In genomic region chr4:57451896-57452295, GRCm38 (mm10) we compare ENCODE assay signal across 8 mouse cellular contexts. TPM values are rescaled to one million over a fixed set of nuclear protein-coding genes. Genes with fewer than 3 reads are reported as not detected.
DNase-seq lines count a peak whose midpoint lies in the region; ATAC-seq and TF ChIP-seq lines count a peak whose summit lies in the region.

No protein-coding gene starts in this region.

- no peak overlapping the region for H3K27ac ChIP-seq in hindbrain, embryonic 11.5 days (ENCODE audit: low read depth, low read length)
- H3K27ac ChIP-seq in hindbrain, embryonic 13.5 days, result no peak overlapping the region
- H3K27ac ChIP-seq in embryonic facial prominence, embryonic 11.5 days (replicated peaks; ENCODE audit: low read depth, low read length), result no peak overlapping the region
- H3K27ac ChIP-seq in intestine, postnatal 0 days (ENCODE audit: low read depth, low read length), result no peak overlapping the region
- no peak overlapping the region for H3K27ac ChIP-seq in midbrain, embryonic 11.5 days (ENCODE audit: low read depth, low read length)

- no peaks in the 10 kb centered on the region for H3K27me3 ChIP-seq in hindbrain, embryonic 11.5 days (ENCODE audit: control insufficient read depth, insufficient read depth, low read length)
- H3K27me3 ChIP-seq in hindbrain, embryonic 13.5 days, result no peaks in the 10 kb centered on the region
- H3K27me3 ChIP-seq in embryonic facial prominence, embryonic 11.5 days (ENCODE audit: control insufficient read depth, insufficient read depth, low read length), result no peaks in the 10 kb centered on the region
- no peaks in the 10 kb centered on the region for H3K27me3 ChIP-seq in intestine, postnatal 0 days (replicated peaks; ENCODE audit: control insufficient read depth, insufficient read depth, low read length)
- H3K27me3 ChIP-seq in midbrain, embryonic 11.5 days (ENCODE audit: control insufficient read depth, insufficient read depth, low read length), result no peaks in the 10 kb centered on the region

- no peak overlapping the region for H3K4me3 ChIP-seq in hindbrain, embryonic 11.5 days (ENCODE audit: low read depth, low read length)
- H3K4me3 ChIP-seq in hindbrain, embryonic 13.5 days, result no peak overlapping the region
- H3K4me3 ChIP-seq in embryonic facial prominence, embryonic 11.5 days (ENCODE audit: low read depth, low read length), result no peak overlapping the region
- H3K4me3 ChIP-seq in intestine, postnatal 0 days (ENCODE audit: low read depth, low read length), result no peak overlapping the region
- no peak overlapping the region for H3K4me3 ChIP-seq in midbrain, embryonic 11.5 days (ENCODE audit: low read depth, low read length)

- ATAC-seq in hindbrain, embryonic 11.5 days (ENCODE audit: low FRiP score), result no peak
- ATAC-seq in hindbrain, embryonic 13.5 days (ENCODE audit: low FRiP score), result no peak
- ATAC-seq in embryonic facial prominence, embryonic 11.5 days (replicated peaks; ENCODE audit: insufficient number of reproducible peaks, low FRiP score, low TSS enrichment, low read depth), result no peak
- no peak for ATAC-seq in intestine, postnatal 0 days
- peak; percentile 40; the same call in 1 of the 2 replicates for ATAC-seq in midbrain, embryonic 11.5 days (ENCODE audit: low FRiP score)
- ATAC-seq in monocyte, adult 5-6 weeks (replicated peaks; ENCODE audit: insufficient number of reproducible peaks, low FRiP score, low TSS enrichment, poor library complexity, severe bottlenecking), result no peak

- no peaks in the 10 kb centered on the region for H3K9me3 ChIP-seq in hindbrain, embryonic 11.5 days (ENCODE audit: control insufficient read depth, low read length)
- no peaks in the 10 kb centered on the region for H3K9me3 ChIP-seq in hindbrain, embryonic 13.5 days
- H3K9me3 ChIP-seq in embryonic facial prominence, embryonic 11.5 days (replicated peaks; ENCODE audit: control insufficient read depth, low read length), result no peaks in the 10 kb centered on the region
- H3K9me3 ChIP-seq in intestine, postnatal 0 days (ENCODE audit: control insufficient read depth), result no peaks in the 10 kb centered on the region
- no peaks in the 10 kb centered on the region for H3K9me3 ChIP-seq in midbrain, embryonic 11.5 days (ENCODE audit: control insufficient read depth, low read length)

- H3K4me1 ChIP-seq in hindbrain, embryonic 11.5 days (replicated peaks; ENCODE audit: control insufficient read depth, insufficient read depth, low read length), result no peaks in the 10 kb centered on the region
- no peaks in the 10 kb centered on the region for H3K4me1 ChIP-seq in hindbrain, embryonic 13.5 days (replicated peaks)
- H3K4me1 ChIP-seq in embryonic facial prominence, embryonic 11.5 days (ENCODE audit: control insufficient read depth, insufficient read depth, low read length), result no peaks in the 10 kb centered on the region
- no peaks in the 10 kb centered on the region for H3K4me1 ChIP-seq in intestine, postnatal 0 days (replicated peaks; ENCODE audit: control insufficient read depth, insufficient read depth, low read length)
- H3K4me1 ChIP-seq in midbrain, embryonic 11.5 days (ENCODE audit: control insufficient read depth, insufficient read depth, low read length), result no peaks in the 10 kb centered on the region

- peak; percentile 89 for TF ChIP-seq CTCF in intestine, postnatal 0 days (IDR thresholded peaks at IDR 0.05; ENCODE audit: low read depth)

- DNase-seq in hindbrain, embryonic 11.5 days (ENCODE audit: low spot score), result peak; percentile 72
- DNase-seq in B cell, adult 2 months, result peak; percentile 21 to 34
- DNase-seq in adrenal gland, postnatal 25 days, result peak; percentile 33
- DNase-seq in embryonic facial prominence, embryonic 11.5 days (ENCODE audit: low spot score), result peak; percentile 77
- peak; percentile 90 for DNase-seq in midbrain, embryonic 11.5 days (ENCODE audit: low spot score, missing footprints)

- no peak overlapping the region for H3K4me2 ChIP-seq in hindbrain, embryonic 11.5 days (replicated peaks; ENCODE audit: low read depth, low read length)
- no peak overlapping the region for H3K4me2 ChIP-seq in hindbrain, embryonic 13.5 days
- no peak overlapping the region for H3K4me2 ChIP-seq in embryonic facial prominence, embryonic 11.5 days (ENCODE audit: low read depth, low read length)
- H3K4me2 ChIP-seq in intestine, postnatal 0 days (replicated peaks; ENCODE audit: low read depth), result no peak overlapping the region
- H3K4me2 ChIP-seq in midbrain, embryonic 11.5 days, result no peak overlapping the region

- H3K36me3 ChIP-seq in hindbrain, embryonic 11.5 days (ENCODE audit: control insufficient read depth, insufficient read depth, low read length), result no peaks in the 10 kb centered on the region
- H3K36me3 ChIP-seq in hindbrain, embryonic 13.5 days, result no peaks in the 10 kb centered on the region
- no peaks in the 10 kb centered on the region for H3K36me3 ChIP-seq in embryonic facial prominence, embryonic 11.5 days (replicated peaks; ENCODE audit: control insufficient read depth, insufficient read depth, low read depth, low read length)
- H3K36me3 ChIP-seq in intestine, postnatal 0 days (ENCODE audit: control insufficient read depth, insufficient read depth), result no peaks in the 10 kb centered on the region
- no peaks in the 10 kb centered on the region for H3K36me3 ChIP-seq in midbrain, embryonic 11.5 days (ENCODE audit: control insufficient read depth, insufficient read depth, low read length)

- 33% methylated on average over 3 of the region's 3 CpGs for WGBS in hindbrain, embryonic 11.5 days
- WGBS in hindbrain, embryonic 13.5 days, result 43% methylated on average over 3 of the region's 3 CpGs
- 26% methylated on average over 3 of the region's 3 CpGs for WGBS in embryonic facial prominence, embryonic 11.5 days
- 22% methylated on average over 3 of the region's 3 CpGs for WGBS in intestine, postnatal 0 days
- 30% methylated on average over 3 of the region's 3 CpGs for WGBS in midbrain, embryonic 11.5 days

- no peak overlapping the region for H3K9ac ChIP-seq in hindbrain, embryonic 11.5 days (ENCODE audit: low read depth, low read length)
- no peak overlapping the region for H3K9ac ChIP-seq in hindbrain, embryonic 13.5 days
- H3K9ac ChIP-seq in embryonic facial prominence, embryonic 11.5 days (replicated peaks; ENCODE audit: low read length), result no peak overlapping the region
- H3K9ac ChIP-seq in intestine, postnatal 0 days (ENCODE audit: low read depth, low read length), result no peak overlapping the region
- H3K9ac ChIP-seq in midbrain, embryonic 11.5 days (ENCODE audit: low read length), result no peak overlapping the region

RNA-seq across cellular contexts. Expression of gene Palm2, which starts 17.8 kb away (rescaled TPM):
- 2.5 and 3.6 TPM in 2 replicates for polyA plus RNA-seq in hindbrain, embryonic 11.5 days (2014; fragmentation: Nextera tagmentation; extraction: Ambion mirVana)
- 7.7 and 8.4 TPM in 2 replicates for polyA plus RNA-seq in hindbrain, embryonic 13.5 days (2015; fragmentation: Nextera tagmentation; extraction: Ambion mirVana)
- total RNA-seq in adrenal gland, postnatal 25 days (2021), result 66.9 and 84.0 TPM in 2 replicates
- polyA plus RNA-seq in embryonic facial prominence, embryonic 11.5 days (2014; fragmentation: Nextera tagmentation; extraction: Ambion mirVana), result 4.9 and 7.0 TPM in 2 replicates
- polyA plus RNA-seq in intestine, postnatal 0 days (2015; fragmentation: Nextera tagmentation; extraction: Ambion mirVana), result 1.1 and 1.5 TPM in 2 replicates
- 2.5 and 4.3 TPM in 2 replicates for polyA plus RNA-seq in midbrain, embryonic 11.5 days (2014; fragmentation: Nextera tagmentation; extraction: Ambion mirVana)
- total RNA-seq in monocyte, adult 5-6 weeks (2017), result not detected in 3 replicates

Comparison
In these comparisons a context has a peak if more than half of its experiments do, and no peak if none do; other contexts are left out.
1. DNase-seq: peak in every context shown above with its lines; median percentile 90 in midbrain, embryonic 11.5 days; 77 in embryonic facial prominence, embryonic 11.5 days; 72 in hindbrain, embryonic 11.5 days; 33 in adrenal gland, postnatal 25 days; 28 in B cell, adult 2 months.